Mouse (Mus musculus) thymus, postnatal 0 days (tissue): Measurements from ENCODE around the gene Gstt2. TPM values are rescaled to one million over a fixed set of nuclear protein-coding genes. Genes with fewer than 3 reads are reported as not detected.

ENCODE experiments used
- DNase-seq: peaks from one replicate; pipeline ENCODE4 v3.0.0-alpha.2; 2015; ENCODE audit warnings: low spot score
- polyA plus RNA-seq: library from polyadenylated mRNA; unstranded; fragments of >200 nt; fragmentation: Nextera tagmentation; extraction: Ambion mirVana; gene quantifications from 2 replicates; pipeline ENCODE4 v1.2.1, GENCODE M21; 2015

Gstt2 gene
- polyA plus RNA-seq, 1 experiment from 2014 or later = 78.6 TPM

DNA sequence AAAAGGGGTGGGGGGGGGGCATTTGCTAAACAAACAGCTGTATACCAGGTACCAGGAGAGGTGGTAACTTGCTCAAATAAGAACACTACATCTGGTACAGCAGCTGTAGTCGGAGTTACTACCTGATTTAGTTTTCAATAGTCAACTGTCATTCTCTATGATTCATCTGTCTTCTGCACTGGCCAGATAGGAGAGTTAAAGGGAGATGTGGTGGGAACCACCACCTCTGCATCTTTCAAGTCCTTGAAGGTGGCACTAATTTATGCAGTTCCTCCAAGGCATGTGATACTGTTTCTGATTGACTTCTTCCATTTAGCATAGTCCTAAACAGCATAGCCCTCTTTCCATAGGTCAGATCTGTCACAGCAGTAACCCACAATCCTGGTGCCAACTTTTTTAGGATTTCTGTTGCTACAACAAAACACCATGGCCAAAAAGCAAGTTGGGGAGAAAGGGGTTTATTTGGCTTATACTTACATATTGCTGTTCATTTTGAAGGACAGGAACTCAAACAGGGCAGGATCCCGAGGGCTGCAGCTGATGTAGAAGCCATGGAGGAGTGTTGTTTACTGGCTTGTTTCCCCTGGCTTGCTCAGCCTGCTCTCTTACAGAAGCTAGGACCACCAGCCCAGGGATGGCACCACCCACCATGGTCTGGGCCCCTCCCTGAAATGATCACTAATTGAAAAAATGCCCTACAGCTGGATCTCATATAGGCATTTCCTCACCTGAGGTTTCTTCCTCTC lies 7.5 kb downstream of the Gstt2 start:
- DNase-seq = no peak

DNA sequence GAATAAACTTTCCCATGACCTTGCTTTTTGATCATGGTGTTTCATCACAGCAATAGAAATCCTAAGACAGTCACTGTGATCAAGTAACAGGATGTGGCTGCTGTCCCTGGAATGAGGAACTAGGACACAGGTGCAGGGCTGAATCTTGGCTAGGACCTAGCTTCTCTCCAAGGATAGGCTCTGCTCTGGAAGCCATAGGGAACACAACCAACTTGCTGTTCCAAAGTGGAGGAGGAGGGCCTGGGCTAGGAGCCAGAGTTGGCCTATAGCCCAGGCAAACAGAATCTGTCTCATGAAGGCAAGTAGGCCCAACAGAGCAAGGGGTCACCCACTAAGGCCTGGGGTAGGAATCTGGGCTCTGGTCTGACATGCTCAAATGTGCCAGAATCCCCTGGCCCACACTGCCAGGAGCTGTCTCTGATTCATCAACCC lies 8.7 kb downstream of the Gstt2 start:
- no peak for DNase-seq

DNA sequence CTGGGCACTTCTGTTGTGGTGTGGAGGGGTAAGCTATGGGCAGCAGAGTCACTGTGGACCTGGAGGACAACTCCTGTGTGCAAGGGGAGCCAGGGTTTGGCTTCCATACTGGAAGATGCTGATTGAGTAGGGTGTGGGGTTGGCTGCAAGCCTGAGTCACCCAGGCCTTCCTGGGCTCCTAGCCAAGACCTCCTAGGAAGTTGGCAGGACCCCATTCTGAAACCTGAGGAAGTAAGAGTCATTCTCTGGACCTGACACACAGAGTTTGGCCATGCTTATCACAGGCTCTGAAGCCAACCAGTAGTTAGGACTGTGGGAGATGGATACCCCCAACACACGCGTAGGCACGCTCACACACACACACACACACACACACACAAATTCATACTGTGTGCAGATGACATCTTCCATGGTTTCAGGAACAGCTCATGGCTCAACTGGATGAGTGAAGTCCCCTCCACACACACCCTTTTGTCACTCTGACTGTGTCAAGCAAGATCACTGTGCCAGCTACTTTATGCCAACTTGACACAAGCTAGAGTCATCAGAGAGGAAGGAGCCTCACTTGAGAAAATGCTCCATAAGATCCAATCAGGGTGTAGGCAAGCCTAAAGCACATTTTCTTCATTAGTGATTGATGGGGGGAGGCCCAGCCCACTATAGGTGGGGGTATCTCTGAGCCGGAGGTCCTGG lies 9.4 kb downstream of the Gstt2 start:
- DNase-seq = no peak

DNA sequence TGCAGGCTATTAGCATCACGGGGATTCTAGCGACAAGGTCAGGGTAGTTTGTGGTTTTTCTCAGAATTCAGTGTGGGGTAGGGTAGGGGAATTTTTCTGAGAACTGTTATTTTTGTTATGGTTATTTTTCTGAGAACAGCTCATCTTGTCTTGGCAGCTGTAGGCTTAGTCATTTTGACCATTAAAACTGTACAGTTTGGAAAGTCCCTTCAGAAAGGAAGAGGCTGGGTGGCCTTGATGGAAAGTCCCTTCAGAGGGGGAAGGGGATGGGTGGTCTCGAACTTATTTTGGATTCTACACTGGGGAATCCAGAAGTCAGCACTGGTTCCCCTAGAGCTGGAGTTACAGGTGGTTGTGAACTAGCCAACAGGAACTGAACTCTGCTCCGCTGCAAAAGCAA lies 12.7 kb downstream of the Gstt2 start:
- DNase-seq = no peak

DNA sequence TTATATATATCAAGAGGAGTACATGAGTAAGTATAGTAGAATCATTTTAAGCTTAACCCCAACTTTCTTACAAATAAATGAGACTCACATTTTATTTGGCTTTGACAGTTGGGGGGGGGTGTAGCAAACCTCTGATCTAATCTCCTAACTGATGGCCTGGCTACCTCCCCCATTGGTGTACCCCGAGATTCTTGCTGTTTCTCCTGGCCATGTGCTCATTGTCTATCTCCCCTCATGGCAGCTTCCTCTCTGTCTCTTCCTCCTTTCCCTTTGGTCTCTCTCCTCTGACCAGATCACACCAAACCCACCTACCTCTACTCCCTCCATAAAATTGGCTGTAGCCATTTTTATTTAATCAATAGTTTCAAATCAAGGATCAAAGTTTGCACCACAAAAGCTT lies 13.4 kb downstream of the Gstt2 start:
- no peak for DNase-seq

DNA sequence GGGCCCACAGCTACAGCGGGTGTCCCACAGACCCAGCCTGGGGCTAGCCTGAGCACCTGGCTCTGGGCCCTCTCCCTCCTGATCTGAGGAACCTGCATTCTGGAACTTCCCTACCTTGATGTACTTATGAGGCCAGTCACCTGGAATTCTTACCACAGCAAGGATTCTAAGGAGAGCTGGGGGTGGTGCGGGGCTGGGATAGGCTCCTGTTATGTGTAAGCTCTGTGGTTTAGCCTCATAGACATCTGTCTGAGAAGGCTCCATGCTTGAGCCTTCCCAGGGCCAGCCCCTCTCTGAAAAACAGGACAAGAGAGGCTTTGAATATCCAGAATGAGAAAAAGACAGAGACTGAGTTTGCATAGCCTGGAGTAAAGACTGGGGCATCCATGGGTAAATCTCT lies 14.8 kb downstream of the Gstt2 start, which contains the start of gene Gstt4:
Gene Gstt4 (minus strand): TSS at position 101 of the 400 bp plus-strand sequence.
- no peak for DNase-seq

DNA sequence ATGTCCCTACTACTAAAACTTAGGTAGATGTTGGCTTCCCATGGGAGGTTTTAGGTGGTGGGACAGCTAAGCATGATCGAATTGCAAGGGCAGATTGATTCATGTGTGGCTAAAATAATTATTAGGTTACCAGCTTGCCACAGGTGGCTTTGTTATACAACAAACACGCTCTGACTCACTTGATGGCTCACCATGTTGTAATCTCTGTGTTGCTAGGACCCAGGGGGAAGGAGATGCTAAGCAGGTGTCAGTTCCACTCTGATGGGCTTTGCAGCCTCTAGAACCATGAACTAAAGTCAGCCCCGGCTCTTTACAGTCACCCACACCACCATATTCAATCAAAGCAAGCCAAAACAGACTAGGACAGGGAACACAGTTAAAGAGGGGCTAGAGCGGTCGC lies 17.3 kb downstream of the Gstt2 start:
- no peak for DNase-seq

DNA sequence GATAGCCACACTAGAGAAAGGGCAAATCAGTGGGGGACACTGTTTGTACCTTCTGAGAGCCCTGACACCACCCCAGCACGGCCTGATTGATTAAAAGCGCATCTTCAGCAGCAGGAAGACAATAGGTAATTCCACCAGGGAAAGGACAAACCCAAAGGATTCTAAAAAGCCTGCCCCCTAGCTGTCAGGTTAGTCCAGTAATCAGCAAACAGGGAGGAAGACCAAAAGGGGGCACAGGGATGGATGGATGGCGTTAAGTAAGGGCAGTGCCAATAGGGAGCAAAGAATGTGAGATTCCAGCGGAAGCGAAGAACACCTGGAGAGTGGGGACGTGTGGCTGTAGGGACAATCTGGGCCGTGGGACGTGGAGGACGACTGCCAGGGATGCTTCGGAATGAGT lies 18.6 kb downstream of the Gstt2 start:
- no peak for DNase-seq

DNA sequence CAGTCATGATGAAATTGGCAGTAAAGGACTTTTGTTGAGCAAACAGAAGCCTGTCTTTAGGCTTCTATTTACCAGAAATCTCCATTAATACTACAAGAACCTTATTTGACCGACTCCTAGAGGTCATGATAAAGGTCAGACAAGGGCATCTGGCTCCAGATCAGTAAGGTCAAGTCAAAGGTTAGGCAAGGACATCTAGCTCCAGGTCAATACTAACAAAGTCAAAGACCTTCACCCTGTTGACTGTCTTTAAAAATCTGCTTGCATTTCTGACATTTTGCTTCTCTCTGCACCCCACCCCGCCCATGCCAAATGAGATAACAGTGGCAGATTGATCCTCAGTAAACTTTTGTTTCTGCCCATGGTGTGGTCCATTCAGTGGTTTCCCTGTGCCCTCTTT lies 33.0 kb downstream of the Gstt2 start:
- DNase-seq = no peak

DNA sequence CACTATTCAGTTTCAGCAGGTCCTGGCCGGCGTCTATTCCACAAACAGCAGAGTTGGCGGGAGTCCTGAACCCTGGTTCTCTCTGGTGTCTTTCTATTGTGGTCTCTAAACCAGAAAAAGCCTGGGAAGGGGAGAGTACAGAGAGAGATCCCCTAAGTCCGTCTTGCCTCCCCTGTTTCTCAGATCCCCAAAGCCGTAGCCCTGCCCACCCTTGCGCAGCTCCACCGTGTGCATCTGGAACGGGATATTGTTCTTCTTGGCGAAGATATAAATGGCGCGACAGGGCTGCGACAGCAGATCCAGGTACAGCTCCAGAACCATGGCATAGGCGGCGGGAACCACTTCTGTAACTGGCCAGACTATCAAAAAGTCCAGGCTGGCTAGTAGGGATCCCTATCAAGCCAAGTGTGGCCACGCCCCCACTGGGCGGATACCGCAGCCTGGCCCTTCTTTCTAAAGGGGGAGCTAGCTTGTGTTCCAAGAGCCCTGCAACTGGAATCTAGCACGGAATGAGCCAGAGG lies 39.0 kb downstream of the Gstt2 start, which contains the start of gene Gstt1:
Gene Gstt1 (minus strand): TSS at position 409 of the 521 bp plus-strand sequence.
- DNase-seq = no peak

DNA sequence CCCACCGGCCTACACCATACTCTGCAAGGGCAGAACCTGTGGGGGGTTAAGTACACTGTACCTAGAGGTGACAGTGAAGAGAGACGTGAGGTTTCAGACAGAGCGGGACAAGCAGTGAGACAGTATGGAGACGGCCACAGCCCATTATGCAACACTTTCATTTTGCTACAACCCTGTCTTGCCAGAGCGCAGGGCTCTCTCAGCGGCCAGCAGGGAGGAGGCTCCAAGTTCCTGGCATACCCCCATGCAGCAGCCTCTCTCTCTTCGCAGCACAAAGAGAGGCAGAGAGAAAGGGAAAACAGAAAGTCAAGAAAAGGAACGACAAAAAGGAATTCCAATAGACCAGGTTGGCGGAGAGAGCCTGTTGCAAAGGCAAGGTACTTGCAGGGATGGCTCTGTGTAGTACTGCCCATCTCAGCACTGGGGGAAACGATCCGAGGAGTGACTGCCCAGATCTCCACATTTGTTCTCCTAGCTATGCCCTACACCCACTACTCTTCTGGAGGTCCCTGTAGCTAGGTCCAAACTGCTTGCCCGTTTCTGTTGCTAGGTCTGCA lies 39.5 kb downstream of the Gstt2 start:
- DNase-seq = peak; percentile 13

DNA sequence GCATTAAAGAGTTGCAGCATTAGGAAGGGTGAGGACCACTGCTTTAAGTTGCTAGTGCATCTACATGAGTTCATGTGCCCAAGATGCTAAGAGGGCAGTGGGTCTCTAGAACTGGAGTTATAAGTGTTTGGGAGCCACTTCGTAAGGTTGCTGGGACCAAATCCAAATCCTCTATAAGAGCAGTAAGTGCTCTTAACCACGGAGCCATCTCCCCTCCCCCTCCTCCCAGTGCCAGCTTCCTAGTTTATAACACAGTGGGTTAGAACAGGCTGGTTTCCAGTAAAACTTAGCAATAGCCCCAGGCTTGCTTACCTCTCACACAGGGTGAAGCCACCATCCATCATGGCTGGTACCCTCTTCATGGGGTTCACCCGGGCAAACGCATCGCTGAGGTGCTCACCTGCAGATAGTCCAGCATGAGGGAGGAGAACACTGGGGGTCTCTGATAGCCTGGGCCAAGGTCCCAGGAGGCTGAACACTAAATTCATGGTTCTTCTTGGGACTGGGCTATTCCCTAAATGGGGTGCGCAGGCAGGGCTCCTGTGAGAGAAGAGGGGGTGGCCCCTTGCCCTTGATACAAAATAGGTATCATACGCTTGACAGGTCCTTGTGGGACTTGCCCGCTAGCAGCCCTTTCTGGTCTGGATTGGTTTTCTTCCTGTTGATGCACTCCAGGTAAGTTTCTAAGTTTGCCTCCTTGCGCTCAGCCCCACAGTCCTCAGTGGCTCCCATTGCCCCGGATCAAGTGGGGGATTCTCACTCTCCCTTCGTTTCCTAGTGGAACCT lies 40.3 kb downstream of the Gstt2 start:
- no peak for DNase-seq

DNA sequence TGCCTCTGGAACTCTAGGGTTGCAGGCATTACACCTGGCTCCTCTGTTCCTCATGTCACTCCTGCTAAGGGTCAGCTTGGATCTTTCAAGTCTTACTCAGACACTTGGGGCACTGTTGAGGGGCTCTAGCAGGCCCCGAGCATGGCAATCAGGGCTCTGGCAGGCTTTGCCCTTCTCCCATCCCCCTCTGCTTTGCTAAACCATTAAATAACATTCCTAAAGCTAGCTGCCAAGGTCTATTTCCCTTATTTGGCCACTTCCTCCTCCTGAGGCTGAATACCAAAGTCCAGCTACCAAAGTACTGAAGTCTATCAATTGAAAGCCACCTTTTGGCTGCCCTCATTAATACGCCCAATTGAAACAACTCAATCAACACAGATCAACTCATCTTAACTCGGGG lies 42.3 kb downstream of the Gstt2 start:
- DNase-seq = no peak

DNA sequence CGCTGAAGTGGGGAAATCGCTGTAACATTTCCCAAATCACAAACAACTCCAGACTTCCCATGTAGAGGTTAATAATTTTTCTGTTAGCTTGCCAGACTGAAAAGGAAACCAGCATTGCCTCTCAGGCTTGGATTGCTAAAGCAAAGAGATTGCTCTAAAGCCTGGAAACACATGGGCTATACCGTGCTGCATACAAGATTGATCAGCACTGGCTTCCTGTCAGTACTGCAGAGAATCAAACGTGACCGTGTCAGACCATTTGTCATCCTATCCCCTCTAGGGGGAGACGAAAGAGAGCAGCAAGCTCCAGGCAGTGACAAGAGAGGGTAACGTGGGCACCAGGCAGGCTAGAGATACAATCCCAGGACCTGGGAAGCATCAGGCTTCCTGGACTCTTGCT lies 46.5 kb downstream of the Gstt2 start:
- peak; percentile 26 for DNase-seq

DNA sequence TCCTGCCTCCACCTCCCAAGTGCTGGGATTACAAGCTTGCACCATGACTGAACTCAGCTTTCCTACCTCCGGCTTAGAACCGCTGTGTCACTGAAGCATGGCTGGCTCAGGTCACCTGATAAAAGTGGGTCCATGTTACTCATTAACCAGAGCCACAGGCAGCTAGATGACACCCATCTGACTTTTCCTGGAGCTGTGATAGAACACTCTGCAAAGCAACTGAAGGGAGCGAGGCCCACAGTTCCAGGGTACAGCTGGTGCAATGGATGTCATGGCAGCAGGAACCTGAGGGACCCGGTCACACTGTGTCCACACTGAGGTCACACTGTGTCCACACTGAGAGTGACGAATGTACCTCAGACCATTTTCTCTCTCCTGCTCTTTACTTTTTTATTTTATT lies 47.4 kb downstream of the Gstt2 start:
- DNase-seq = no peak

DNA sequence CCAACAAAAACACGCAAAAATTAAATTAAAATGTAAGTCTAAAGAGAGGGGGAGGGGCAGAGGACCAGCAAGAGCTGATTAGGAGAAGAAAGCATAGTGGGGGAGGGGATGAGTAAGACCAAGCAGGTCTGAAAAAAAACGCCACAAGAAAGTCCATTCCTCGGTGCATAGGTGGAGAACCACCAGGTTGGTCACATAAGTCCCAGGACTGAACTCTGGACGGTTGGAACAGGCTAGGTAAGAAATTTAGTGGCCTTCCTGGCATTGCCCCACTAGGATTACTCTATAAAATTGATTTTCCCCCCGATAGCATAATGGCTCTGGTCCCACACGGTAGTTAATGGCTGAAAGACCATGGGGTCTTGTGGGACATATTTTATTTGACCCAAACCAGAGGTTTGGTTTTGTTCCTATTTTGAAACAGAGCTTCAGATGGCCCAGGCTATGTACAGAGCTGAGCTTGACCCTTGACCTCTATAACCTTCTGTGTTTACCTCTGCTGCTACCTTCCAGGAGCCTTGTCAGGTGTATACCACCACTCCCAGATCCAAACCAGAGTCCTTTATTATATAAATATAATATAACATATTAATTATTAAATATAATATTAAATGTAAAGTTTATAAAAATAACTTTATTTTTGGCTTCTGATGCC lies 48.0 kb downstream of the Gstt2 start:
- no peak for DNase-seq

DNA sequence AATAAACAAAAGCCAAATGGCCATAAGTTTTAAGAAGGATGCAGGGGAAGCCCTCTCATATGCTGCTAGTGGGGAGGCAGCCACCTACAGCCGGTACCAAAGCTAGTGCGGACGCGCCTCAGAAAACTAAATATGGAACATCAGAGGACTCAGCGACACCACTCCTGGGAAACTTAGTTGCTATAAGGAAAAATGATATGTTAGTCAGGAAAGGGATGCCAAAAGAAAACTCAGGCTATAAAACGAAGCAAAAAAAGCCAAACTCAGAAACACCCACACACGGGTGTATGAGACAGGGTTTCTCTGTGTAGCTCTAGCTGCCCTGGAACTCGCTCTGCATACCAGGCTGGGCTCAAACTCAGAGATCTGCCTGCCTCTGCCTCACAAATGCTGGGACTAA lies 48.9 kb downstream of the Gstt2 start:
- no peak for DNase-seq

DNA sequence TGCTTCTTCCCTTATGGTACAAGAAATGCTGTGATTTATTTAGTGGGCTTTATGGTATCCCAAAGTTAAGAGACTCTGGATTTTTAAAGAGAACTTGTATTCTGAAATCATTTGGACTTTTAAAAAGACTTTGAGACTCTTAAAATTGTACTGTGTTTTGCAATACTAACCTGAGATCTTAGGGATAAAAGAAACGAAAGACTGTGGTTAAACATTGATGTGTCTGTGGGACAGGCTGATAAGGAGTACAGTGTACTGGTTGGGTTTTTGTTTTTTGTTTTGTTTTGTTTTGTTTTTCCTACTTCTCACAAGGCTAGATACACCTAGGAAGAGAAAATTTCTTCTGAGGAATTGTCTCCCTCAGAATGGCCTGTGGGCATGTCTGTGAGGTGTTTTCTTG lies 51.8 kb downstream of the Gstt2 start:
- no peak for DNase-seq
